Mouse (Mus musculus): ENCODE data around the gene A430033K04Rik. TPM values are rescaled to one million over a fixed set of nuclear protein-coding genes. Genes with fewer than 3 reads are reported as not detected.
A peak's percentile ranks its signal among the peaks of the same experiment; 100 is the strongest.

A430033K04Rik gene
- polyA plus RNA-seq, 1 experiment from 2014 or later = 7.4 TPM

DNA sequence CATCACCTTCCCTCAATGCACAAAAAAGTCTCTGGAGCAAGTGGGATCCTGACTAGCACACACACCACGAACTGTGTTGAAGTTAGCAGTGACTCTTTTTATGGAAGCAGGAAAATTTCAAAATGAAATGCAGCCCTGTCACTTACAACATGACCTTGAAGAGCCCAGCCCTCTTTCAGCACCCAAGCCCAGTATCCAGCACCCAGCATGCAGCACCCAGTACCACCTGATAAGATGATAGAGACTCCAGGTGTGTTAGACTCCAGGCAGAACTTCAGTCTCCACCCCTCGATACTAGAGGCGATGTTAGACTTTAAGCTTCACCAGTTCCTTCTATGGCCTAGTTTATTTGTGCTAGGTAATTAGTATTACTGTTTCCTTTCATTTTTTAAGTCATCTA is 19.1 kb downstream of the A430033K04Rik start:
- 86% methylated on average over 3 of the region's 3 CpGs for WGBS (ENCODE audit: insufficient replicate concordance)
- Histone ChIP-seq H3K4me1 (ENCODE audit: control insufficient read depth, insufficient read depth, low read length) (no peaks in the 10 kb centered on the region), H3K4me2 (no peak overlapping the region), H3K36me3 (ENCODE audit: control insufficient read depth, insufficient read depth, low read length) (peaks cover 14% of the 10 kb centered on the region), H3K27ac (ENCODE audit: low read depth, low read length) (no peak overlapping the region), H3K9ac (ENCODE audit: low read depth, low read length) (no peak overlapping the region), H3K27me3 (ENCODE audit: control insufficient read depth, insufficient read depth, low read length) (no peaks in the 10 kb centered on the region), H3K9me3 (replicated peaks; ENCODE audit: control insufficient read depth, low read length) (no peaks in the 10 kb centered on the region), H3K4me3 (ENCODE audit: low read depth, low read length) (no peak overlapping the region)
- ATAC-seq (replicated peaks; ENCODE audit: insufficient number of reproducible peaks, low FRiP score, low TSS enrichment) = no peak

- no peak overlapping the region for H3K9ac ChIP-seq (ENCODE audit: low read depth, low read length)
- no peaks in the 10 kb centered on the region for H3K9me3 ChIP-seq (replicated peaks; ENCODE audit: control insufficient read depth, low read length)
- no peaks in the 10 kb centered on the region for H3K27me3 ChIP-seq (ENCODE audit: control insufficient read depth, insufficient read depth, low read length)
- H3K4me3 ChIP-seq (ENCODE audit: low read depth, low read length) = no peak overlapping the region
- no peak overlapping the region for H3K27ac ChIP-seq (ENCODE audit: low read depth, low read length)
- peaks cover 4% of the 10 kb centered on the region; the same call in 1 of the 2 replicates for H3K36me3 ChIP-seq (ENCODE audit: control insufficient read depth, insufficient read depth, low read length)
- no peaks in the 10 kb centered on the region for H3K4me1 ChIP-seq (ENCODE audit: control insufficient read depth, insufficient read depth, low read length)
- no peak overlapping the region for H3K4me2 ChIP-seq
- ATAC-seq (replicated peaks; ENCODE audit: insufficient number of reproducible peaks, low FRiP score, low TSS enrichment) = no peak
- 86% methylated on average over 1 of the region's 1 CpGs for WGBS (ENCODE audit: insufficient replicate concordance)
Observed at GRCm38 (mm10) chr5:138652911-138653310, 30.3 kb downstream of the A430033K04Rik start.

DNA sequence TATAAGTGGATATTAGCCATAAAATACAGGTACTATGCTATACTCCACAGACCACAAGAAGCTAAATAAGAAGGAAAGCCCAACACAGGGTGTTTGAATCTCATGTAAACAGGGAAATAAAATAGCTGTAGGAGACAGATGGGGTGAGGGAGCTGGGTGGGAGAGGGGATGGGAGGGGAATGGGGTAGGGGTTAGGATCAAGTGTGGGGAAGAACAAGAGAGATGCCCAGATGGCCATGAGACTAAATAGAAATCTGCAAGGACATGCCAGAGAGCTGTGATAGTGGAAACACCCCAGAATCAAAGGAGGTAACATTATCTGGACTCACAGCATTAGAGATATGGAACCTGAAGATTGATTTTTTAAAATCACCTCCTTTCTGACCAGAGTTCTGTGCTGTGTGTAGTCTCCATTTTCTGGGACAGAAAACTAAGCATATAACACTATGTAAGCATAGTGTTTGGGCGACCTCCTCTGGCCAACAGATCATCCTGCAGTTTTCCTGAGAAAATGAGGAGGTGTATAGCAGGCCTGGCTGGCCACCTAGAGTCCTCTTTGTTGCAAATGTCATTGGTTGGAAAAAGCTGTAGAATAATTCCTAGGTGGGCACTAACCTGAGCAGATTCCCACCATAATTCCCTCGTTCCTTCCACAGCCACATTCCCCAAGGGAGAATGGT is 34.0 kb downstream of the A430033K04Rik start:
- 19% methylated on average over 2 of the region's 2 CpGs for WGBS (ENCODE audit: insufficient replicate concordance)
- no peaks in the 10 kb centered on the region for H3K27me3 ChIP-seq (ENCODE audit: control insufficient read depth, insufficient read depth, low read length)
- H3K4me2 ChIP-seq = no peak overlapping the region
- no peaks in the 10 kb centered on the region for H3K4me1 ChIP-seq (ENCODE audit: control insufficient read depth, insufficient read depth, low read length)
- no peak overlapping the region for H3K9ac ChIP-seq (ENCODE audit: low read depth, low read length)
- ATAC-seq (replicated peaks; ENCODE audit: insufficient number of reproducible peaks, low FRiP score, low TSS enrichment) = peak; percentile 55; the same call in 1 of the 2 replicates
- H3K27ac ChIP-seq (ENCODE audit: low read depth, low read length) = no peak overlapping the region
- no peaks in the 10 kb centered on the region for H3K36me3 ChIP-seq (ENCODE audit: control insufficient read depth, insufficient read depth, low read length)
- H3K4me3 ChIP-seq (ENCODE audit: low read depth, low read length) = no peak overlapping the region
- no peaks in the 10 kb centered on the region for H3K9me3 ChIP-seq (replicated peaks; ENCODE audit: control insufficient read depth, low read length)

GRCm38 (mm10) chr5:138657407-138657806 is 34.7 kb downstream of the A430033K04Rik start:
- ATAC-seq (replicated peaks; ENCODE audit: insufficient number of reproducible peaks, low FRiP score, low TSS enrichment) = 0 out of 2 replicates have a peak, but pooled peaks have one; percentile 39
- no peak overlapping the region for H3K4me2 ChIP-seq
- no peaks in the 10 kb centered on the region for H3K4me1 ChIP-seq (ENCODE audit: control insufficient read depth, insufficient read depth, low read length)
- no peak overlapping the region for H3K27ac ChIP-seq (ENCODE audit: low read depth, low read length)
- H3K27me3 ChIP-seq (ENCODE audit: control insufficient read depth, insufficient read depth, low read length) = no peaks in the 10 kb centered on the region
- no peaks in the 10 kb centered on the region for H3K9me3 ChIP-seq (replicated peaks; ENCODE audit: control insufficient read depth, low read length)
- no peaks in the 10 kb centered on the region for H3K36me3 ChIP-seq (ENCODE audit: control insufficient read depth, insufficient read depth, low read length)
- WGBS (ENCODE audit: insufficient replicate concordance) = 87% methylated on average over 3 of the region's 3 CpGs
- H3K4me3 ChIP-seq (ENCODE audit: low read depth, low read length) = no peak overlapping the region
- H3K9ac ChIP-seq (ENCODE audit: low read depth, low read length) = no peak overlapping the region

GRCm38 (mm10) chr5:138657854-138658253 is 35.2 kb downstream of the A430033K04Rik start:
- peak; percentile 35; the same call in 1 of the 2 replicates for ATAC-seq (replicated peaks; ENCODE audit: insufficient number of reproducible peaks, low FRiP score, low TSS enrichment)
- H3K27ac ChIP-seq (ENCODE audit: low read depth, low read length) = no peak overlapping the region
- no peak overlapping the region for H3K4me3 ChIP-seq (ENCODE audit: low read depth, low read length)
- H3K36me3 ChIP-seq (ENCODE audit: control insufficient read depth, insufficient read depth, low read length) = no peaks in the 10 kb centered on the region
- H3K9ac ChIP-seq (ENCODE audit: low read depth, low read length) = no peak overlapping the region
- 32% methylated on average over 6 of the region's 6 CpGs for WGBS (ENCODE audit: insufficient replicate concordance)
- H3K27me3 ChIP-seq (ENCODE audit: control insufficient read depth, insufficient read depth, low read length) = no peaks in the 10 kb centered on the region
- no peak overlapping the region for H3K4me2 ChIP-seq
- no peaks in the 10 kb centered on the region for H3K4me1 ChIP-seq (ENCODE audit: control insufficient read depth, insufficient read depth, low read length)
- H3K9me3 ChIP-seq (replicated peaks; ENCODE audit: control insufficient read depth, low read length) = no peaks in the 10 kb centered on the region

GRCm38 (mm10) chr5:138658922-138659321 is 36.3 kb downstream of the A430033K04Rik start:
- no peaks in the 10 kb centered on the region for H3K36me3 ChIP-seq (ENCODE audit: control insufficient read depth, insufficient read depth, low read length)
- H3K9ac ChIP-seq (ENCODE audit: low read depth, low read length) = no peak overlapping the region
- no peak for ATAC-seq (replicated peaks; ENCODE audit: insufficient number of reproducible peaks, low FRiP score, low TSS enrichment)
- H3K9me3 ChIP-seq (replicated peaks; ENCODE audit: control insufficient read depth, low read length) = no peaks in the 10 kb centered on the region
- H3K27me3 ChIP-seq (ENCODE audit: control insufficient read depth, insufficient read depth, low read length) = no peaks in the 10 kb centered on the region
- no peak overlapping the region for H3K27ac ChIP-seq (ENCODE audit: low read depth, low read length)
- no peaks in the 10 kb centered on the region for H3K4me1 ChIP-seq (ENCODE audit: control insufficient read depth, insufficient read depth, low read length)
- no peak overlapping the region for H3K4me3 ChIP-seq (ENCODE audit: low read depth, low read length)
- WGBS (ENCODE audit: insufficient replicate concordance) = 20% methylated on average over 5 of the region's 5 CpGs
- H3K4me2 ChIP-seq = no peak overlapping the region

DNA sequence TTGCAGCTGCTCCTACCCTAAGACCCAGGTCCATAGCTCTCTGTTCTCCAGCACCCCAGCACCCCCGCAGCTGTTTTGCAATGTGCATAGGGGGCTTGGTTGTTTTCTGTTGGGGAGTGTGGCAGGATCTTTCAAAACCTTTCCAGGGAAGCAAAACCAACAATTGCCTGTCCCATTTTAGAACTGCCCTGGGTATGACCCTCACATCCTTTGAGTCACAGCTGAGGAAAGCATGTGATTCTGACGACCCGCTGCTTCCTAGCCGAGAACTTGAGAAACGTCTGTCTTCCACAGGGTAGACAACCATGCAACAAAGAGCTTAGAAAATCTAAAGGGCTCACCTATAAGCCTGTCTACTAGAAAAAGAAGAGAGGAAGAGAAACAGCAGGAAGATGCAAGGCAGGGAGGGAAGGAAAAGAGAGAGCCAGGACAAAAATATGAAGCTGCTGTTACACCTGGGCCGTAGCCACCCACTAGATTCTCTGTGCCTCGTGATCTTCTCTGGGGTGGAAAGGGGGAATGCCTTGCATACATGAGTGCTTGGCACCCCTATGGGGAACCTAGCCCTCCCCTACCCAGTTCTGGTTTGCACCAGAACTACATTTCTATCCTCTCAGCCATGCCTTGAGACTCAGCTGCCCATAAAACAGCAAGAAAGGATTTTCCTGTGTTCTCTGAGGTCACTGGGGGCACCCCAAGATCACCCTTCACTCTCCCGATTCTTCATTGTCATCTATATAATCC is 60.5 kb downstream of the A430033K04Rik start:
- H3K4me1 ChIP-seq (ENCODE audit: control insufficient read depth, insufficient read depth, low read length) = 0 out of 2 replicates have a peak, but pooled peaks cover 3% of the 10 kb centered on the region
- H3K4me3 ChIP-seq (ENCODE audit: low read depth, low read length) = no peak overlapping the region
- no peak overlapping the region for H3K27ac ChIP-seq (ENCODE audit: low read depth, low read length)
- WGBS (ENCODE audit: insufficient replicate concordance) = 52% methylated on average over 8 of the region's 8 CpGs
- no peaks in the 10 kb centered on the region for H3K36me3 ChIP-seq (ENCODE audit: control insufficient read depth, insufficient read depth, low read length)
- no peak overlapping the region for H3K9ac ChIP-seq (ENCODE audit: low read depth, low read length)
- no peak for ATAC-seq (replicated peaks; ENCODE audit: insufficient number of reproducible peaks, low FRiP score, low TSS enrichment)
- H3K4me2 ChIP-seq = no peak overlapping the region
- H3K27me3 ChIP-seq (ENCODE audit: control insufficient read depth, insufficient read depth, low read length) = no peaks in the 10 kb centered on the region
- no peaks in the 10 kb centered on the region for H3K9me3 ChIP-seq (replicated peaks; ENCODE audit: control insufficient read depth, low read length)

GRCm38 (mm10) chr5:138683821-138684220 is 61.2 kb downstream of the A430033K04Rik start:
- H3K4me1 ChIP-seq (ENCODE audit: control insufficient read depth, insufficient read depth, low read length) = 0 out of 2 replicates have a peak, but pooled peaks cover 3% of the 10 kb centered on the region
- no peaks in the 10 kb centered on the region for H3K36me3 ChIP-seq (ENCODE audit: control insufficient read depth, insufficient read depth, low read length)
- no peak overlapping the region for H3K4me2 ChIP-seq
- ATAC-seq (replicated peaks; ENCODE audit: insufficient number of reproducible peaks, low FRiP score, low TSS enrichment) = no peak
- H3K9me3 ChIP-seq (replicated peaks; ENCODE audit: control insufficient read depth, low read length) = no peaks in the 10 kb centered on the region
- no peak overlapping the region for H3K27ac ChIP-seq (ENCODE audit: low read depth, low read length)
- H3K9ac ChIP-seq (ENCODE audit: low read depth, low read length) = no peak overlapping the region
- WGBS (ENCODE audit: insufficient replicate concordance) = over 99% methylated on average over 7 of the region's 7 CpGs
- H3K27me3 ChIP-seq (ENCODE audit: control insufficient read depth, insufficient read depth, low read length) = no peaks in the 10 kb centered on the region
- no peak overlapping the region for H3K4me3 ChIP-seq (ENCODE audit: low read depth, low read length)
